Mouse (Mus musculus) neural tube, embryonic 11.5 days (tissue): Measurements from ENCODE around the gene Pltp. TPM values are rescaled to one million over a fixed set of nuclear protein-coding genes. Genes with fewer than 3 reads are reported as not detected.
A peak's percentile ranks its signal among the peaks of the same experiment; 100 is the strongest.
"Not testable (repeated sequence)": the region's sequence is repeated elsewhere in the genome, so short reads cannot be mapped to it uniquely, and the experiment has no call there.

Experiments used
- ATAC-seq: fragments of 200-750 bp; cut with Nextera tagmentation; 2 replicates; pipeline ENCODE4 v1.8.0; 2017; ENCODE audit warnings: moderate number of reproducible peaks, mild to moderate bottlenecking, moderate TSS enrichment, moderate library complexity; ENCODE audit not compliant: insufficient read depth, low FRiP score, low TSS enrichment
- DNase-seq: peaks from one replicate; pipeline ENCODE4 v3.0.0-alpha.2; 2015; ENCODE audit warnings: low spot score
- H3K27ac ChIP-seq: fragments of 300-500 bp; sonication (generic); 2 replicates; pipeline ENCODE4 v1.5.1; 2014; ENCODE audit warnings: low read depth, mild to moderate bottlenecking, low read length
- H3K27me3 ChIP-seq: fragments of 300-500 bp; sonication (generic); 2 replicates; pipeline ENCODE4 v1.6.1; 2014; ENCODE audit warnings: mild to moderate bottlenecking, low read length, mixed read lengths; ENCODE audit not compliant: control insufficient read depth, insufficient read depth
- H3K36me3 ChIP-seq: fragments of 300-500 bp; sonication (generic); 2 replicates; pipeline ENCODE4 v1.6.1; 2014; ENCODE audit warnings: mild to moderate bottlenecking, low read length, moderate library complexity, mixed read lengths; ENCODE audit not compliant: control insufficient read depth, insufficient read depth
- H3K4me1 ChIP-seq: fragments of 300-500 bp; sonication (generic); 2 replicates; pipeline ENCODE4 v1.6.1; 2014; ENCODE audit warnings: low read length, mixed read lengths; ENCODE audit not compliant: control insufficient read depth, insufficient read depth
- H3K4me2 ChIP-seq: fragments of 300-500 bp; sonication (generic); 2 replicates; pipeline ENCODE4 v1.6.1; 2014; ENCODE audit warnings: low read depth, mild to moderate bottlenecking, moderate library complexity
- H3K4me3 ChIP-seq: fragments of 300-500 bp; sonication (generic); 2 replicates; pipeline ENCODE4 v1.5.1; 2014; ENCODE audit warnings: low read depth, low read length
- H3K9ac ChIP-seq: fragments of 300-500 bp; sonication (generic); 2 replicates; pipeline ENCODE4 v1.6.1; 2014; ENCODE audit warnings: mild to moderate bottlenecking, low read length
- H3K9me3 ChIP-seq: fragments of 300-500 bp; sonication (generic); 2 replicates; pipeline ENCODE4 v1.6.1; 2016; ENCODE audit warnings: low read length; ENCODE audit not compliant: control insufficient read depth
- WGBS: fragments of 180-500 bp; shearing (Covaris S2); extraction: QIAGEN DNeasy Blood & Tissue Kit; methylation state at CpG from one replicate; pipeline ENCODE4 v1.1.7; 2014; 5-methylcytosine and 5-hydroxymethylcytosine counted together
- polyA plus RNA-seq: library from polyadenylated mRNA; unstranded; fragments of >200 nt; fragmentation: Nextera tagmentation; extraction: Ambion mirVana; gene quantifications from 2 replicates; pipeline ENCODE4 v1.2.1, GENCODE M21; 2014

Pltp gene
- polyA plus RNA-seq, 1 experiment from 2014 or later, result 58.4 TPM

- WGBS, result 82% methylated on average over 4 of the region's 4 CpGs
- no peaks in the 10 kb centered on the region for H3K9me3 ChIP-seq
- no peak overlapping the region for H3K27ac ChIP-seq
- DNase-seq (no peak), ATAC-seq (no peak)
- no peak overlapping the region for H3K9ac ChIP-seq
- H3K27me3 ChIP-seq, result peaks cover 8% of the 10 kb centered on the region
- H3K4me1 ChIP-seq, result peaks cover 12% of the 10 kb centered on the region
- H3K4me2 ChIP-seq, result no peak overlapping the region
- H3K4me3 ChIP-seq, result no peak overlapping the region
- H3K36me3 ChIP-seq, result no peaks in the 10 kb centered on the region
These were observed 3.6 kb upstream of the Pltp start for GRCm38 (mm10) chr2:164861094-164861493.

GRCm38 (mm10) chr2:164859640-164860432 is 2.3 kb upstream of the Pltp start:
- H3K36me3 ChIP-seq, result no peaks in the 10 kb centered on the region
- H3K27me3 ChIP-seq, result peaks cover 8% of the 10 kb centered on the region
- no peak overlapping the region for H3K27ac ChIP-seq
- DNase-seq (no peak), ATAC-seq (no peak)
- peaks cover 12% of the 10 kb centered on the region for H3K4me1 ChIP-seq
- no peak overlapping the region for H3K4me3 ChIP-seq
- H3K4me2 ChIP-seq, result no peak overlapping the region
- H3K9ac ChIP-seq, result no peak overlapping the region
- no peaks in the 10 kb centered on the region for H3K9me3 ChIP-seq
- WGBS, result 47% methylated on average over 9 of the region's 9 CpGs

- no peaks in the 10 kb centered on the region for H3K36me3 ChIP-seq
- no peak for DNase-seq
- no peak overlapping the region for H3K9ac ChIP-seq
- no peak overlapping the region for H3K4me2 ChIP-seq
- ATAC-seq, result no peak
- no peak overlapping the region for H3K4me3 ChIP-seq
- no peaks in the 10 kb centered on the region for H3K9me3 ChIP-seq
- H3K27ac ChIP-seq, result no peak overlapping the region
- WGBS, result 39% methylated on average over 2 of the region's 2 CpGs
- H3K27me3 ChIP-seq, result peaks cover 8% of the 10 kb centered on the region
- peaks cover 12% of the 10 kb centered on the region for H3K4me1 ChIP-seq
These were observed 1.6 kb upstream of the Pltp start for GRCm38 (mm10) chr2:164859155-164859554.

- no peaks in the 10 kb centered on the region for H3K9me3 ChIP-seq
- peaks cover 8% of the 10 kb centered on the region for H3K27me3 ChIP-seq
- H3K4me1 ChIP-seq, result peaks cover 12% of the 10 kb centered on the region
- H3K4me2 ChIP-seq, result peak overlapping the region; percentile 97
- H3K4me3 ChIP-seq, result peak overlapping the region; percentile 48
- H3K9ac ChIP-seq, result peak overlapping the region; percentile 49
- DNase-seq, result no peak
- H3K36me3 ChIP-seq, result no peaks in the 10 kb centered on the region
- 2% methylated on average over 19 of the region's 19 CpGs for WGBS
- ATAC-seq, result peak; percentile 46
- H3K27ac ChIP-seq, result peak overlapping the region; percentile 39; the same call in 1 of the 2 replicates
These were observed 487 bp upstream of the Pltp start for GRCm38 (mm10) chr2:164857842-164858553.

- Histone ChIP-seq H3K4me1 (peaks cover 12% of the 10 kb centered on the region), H3K27ac (no peak overlapping the region), H3K27me3 (peaks cover 8% of the 10 kb centered on the region), H3K4me2 (peak overlapping the region; percentile 97), H3K4me3 (peak overlapping the region; percentile 48), H3K9me3 (no peaks in the 10 kb centered on the region), H3K9ac (peak overlapping the region; percentile 32), H3K36me3 (no peaks in the 10 kb centered on the region)
- under 1% methylated on average over 42 of the region's 42 CpGs for WGBS
- ATAC-seq, result peak; percentile 51; the same call in 1 of the 2 replicates
- DNase-seq, result no peak
These were observed 1.0 kb downstream of the Pltp start for GRCm38 (mm10) chr2:164856309-164857100.

- H3K4me2 ChIP-seq, H3K9ac ChIP-seq, H3K27ac ChIP-seq, H3K36me3 ChIP-seq, H3K9me3 ChIP-seq, DNase-seq, H3K4me3 ChIP-seq, H3K27me3 ChIP-seq, ATAC-seq: not testable (repeated sequence)
- H3K4me1 ChIP-seq, result peaks cover 12% of the 10 kb centered on the region
- WGBS, result 81% methylated on average over 5 of the region's 5 CpGs
These were observed 1.9 kb downstream of the Pltp start for GRCm38 (mm10) chr2:164855572-164855971.

- H3K4me2 ChIP-seq, result no peak overlapping the region
- H3K9me3 ChIP-seq, result no peaks in the 10 kb centered on the region
- no peaks in the 10 kb centered on the region; the same call in 1 of the 2 replicates for H3K36me3 ChIP-seq
- ATAC-seq, result no peak
- H3K9ac ChIP-seq, result no peak overlapping the region
- no peak overlapping the region for H3K27ac ChIP-seq
- WGBS, result 94% methylated on average over 8 of the region's 8 CpGs
- no peaks in the 10 kb centered on the region for H3K27me3 ChIP-seq
- H3K4me3 ChIP-seq, result no peak overlapping the region
- no peak for DNase-seq
- no peaks in the 10 kb centered on the region for H3K4me1 ChIP-seq
These were observed 7.5 kb downstream of the Pltp start for GRCm38 (mm10) chr2:164850061-164850460.

- Histone ChIP-seq H3K9me3 (no peaks in the 10 kb centered on the region), H3K9ac (no peak overlapping the region), H3K4me1 (no peaks in the 10 kb centered on the region), H3K36me3 (no peaks in the 10 kb centered on the region; the same call in 1 of the 2 replicates), H3K4me2 (no peak overlapping the region), H3K27me3 (no peaks in the 10 kb centered on the region), H3K4me3 (no peak overlapping the region), H3K27ac (no peak overlapping the region)
- DNase-seq (no peak), ATAC-seq (no peak)
- WGBS, result 55% methylated on average over 3 of the region's 3 CpGs
These were observed 11.7 kb downstream of the Pltp start for GRCm38 (mm10) chr2:164845782-164846181.
